Mouse (Mus musculus) limb, embryonic 15.5 days (tissue): ENCODE data around the gene Rcsd1. TPM values are rescaled to one million over a fixed set of nuclear protein-coding genes. Genes with fewer than 3 reads are reported as not detected.

Source experiments
- ATAC-seq: fragments of 200-750 bp; cut with Nextera tagmentation; 2 replicates; pipeline ENCODE4 v1.8.0; 2017; ENCODE audit warnings: low read depth, moderate TSS enrichment; ENCODE audit not compliant: insufficient number of reproducible peaks, low FRiP score, low TSS enrichment
- H3K27ac ChIP-seq: fragments of 300-500 bp; sonication (generic); 2 replicates; pipeline ENCODE4 v1.5.1; 2015; ENCODE audit warnings: moderate library complexity, mild to moderate bottlenecking, inconsistent platforms
- H3K27me3 ChIP-seq: fragments of 300-500 bp; sonication (generic); 2 replicates; pipeline ENCODE4 v1.6.1; 2015; ENCODE audit warnings: inconsistent platforms
- H3K36me3 ChIP-seq: fragments of 300-500 bp; sonication (generic); 2 replicates; pipeline ENCODE4 v1.6.1; 2015; ENCODE audit warnings: inconsistent platforms
- H3K4me1 ChIP-seq: fragments of 300-500 bp; sonication (generic); 2 replicates; pipeline ENCODE4 v1.6.1; 2015; ENCODE audit warnings: inconsistent platforms
- H3K4me2 ChIP-seq: fragments of 300-500 bp; sonication (generic); 2 replicates; pipeline ENCODE4 v1.6.1; 2015; ENCODE audit warnings: mild to moderate bottlenecking, inconsistent platforms
- H3K4me3 ChIP-seq: fragments of 300-500 bp; sonication (generic); 2 replicates; pipeline ENCODE4 v1.5.1; 2015; ENCODE audit warnings: mild to moderate bottlenecking, inconsistent platforms
- H3K9ac ChIP-seq: fragments of 300-500 bp; sonication (generic); 2 replicates; pipeline ENCODE4 v1.6.1; 2015; ENCODE audit warnings: inconsistent platforms
- H3K9me3 ChIP-seq: fragments of 300-500 bp; sonication (generic); 2 replicates; pipeline ENCODE4 v1.6.1; 2016; ENCODE audit warnings: inconsistent platforms
- WGBS: fragments of 180-500 bp; shearing (Covaris S2); methylation state at CpG from one replicate; pipeline ENCODE4 v1.1.7; 2015; 5-methylcytosine and 5-hydroxymethylcytosine counted together
- polyA plus RNA-seq: library from polyadenylated mRNA; unstranded; fragments of >200 nt; fragmentation: Nextera tagmentation; extraction: Ambion mirVana; gene quantifications from 2 replicates; pipeline ENCODE4 v1.2.1, GENCODE M21; 2015

Rcsd1 gene
- 17.5 and 23.5 TPM in 2 replicates for polyA plus RNA-seq

- Histone ChIP-seq H3K4me3 (peak within 1 kb of the TSS; percentile 72; the same call in 1 of the 2 replicates), H3K9me3 (no peaks in the 10 kb centered on the region), H3K27me3 (no peaks in the 10 kb centered on the region), H3K9ac (no peak within 1 kb of the TSS), H3K4me1 (peaks cover 12% of the 10 kb centered on the region; the same call in 1 of the 2 replicates), H3K36me3 (no peaks in the 10 kb centered on the region), H3K27ac (no peak within 1 kb of the TSS), H3K4me2 (0 out of 2 replicates have a peak within 1 kb of the TSS, but pooled peaks have one; percentile 93)
- 48% methylated on average over 5 of the region's 5 CpGs for WGBS
- no peak for ATAC-seq
Observed at GRCm38 (mm10) chr1:165709629-165710256, at the start of gene Rcsd1. Gene Rcsd1 (minus strand): TSS chr1:165709757.

DNA sequence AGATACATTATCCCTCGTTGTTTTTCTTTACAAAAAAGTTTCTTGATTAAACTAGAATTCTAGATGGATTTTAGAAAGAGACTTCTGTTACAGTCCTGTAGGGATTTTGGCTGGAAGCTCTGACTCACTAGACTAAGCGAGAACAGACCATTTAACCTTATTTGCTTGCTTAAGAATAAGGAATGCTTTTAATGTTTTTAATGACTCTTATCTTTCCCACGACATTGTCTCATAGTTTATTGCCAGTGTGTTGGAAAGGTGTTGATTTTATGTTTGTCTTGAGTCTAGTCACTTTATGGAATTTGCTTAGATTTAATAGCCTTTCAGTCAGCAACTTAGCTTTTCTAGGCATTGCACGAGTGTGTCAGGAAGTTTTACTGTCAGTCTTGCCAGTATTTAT, 45.6 kb upstream of the Rcsd1 start:
- no peaks in the 10 kb centered on the region for H3K9me3 ChIP-seq
- no peaks in the 10 kb centered on the region for H3K4me1 ChIP-seq
- H3K4me2 ChIP-seq = no peak overlapping the region
- WGBS = 20% methylated on average over 4 of the region's 4 CpGs
- no peak overlapping the region for H3K9ac ChIP-seq
- no peak overlapping the region for H3K27ac ChIP-seq
- no peak for ATAC-seq
- no peaks in the 10 kb centered on the region for H3K36me3 ChIP-seq
- no peaks in the 10 kb centered on the region for H3K27me3 ChIP-seq
- no peak overlapping the region for H3K4me3 ChIP-seq

DNA sequence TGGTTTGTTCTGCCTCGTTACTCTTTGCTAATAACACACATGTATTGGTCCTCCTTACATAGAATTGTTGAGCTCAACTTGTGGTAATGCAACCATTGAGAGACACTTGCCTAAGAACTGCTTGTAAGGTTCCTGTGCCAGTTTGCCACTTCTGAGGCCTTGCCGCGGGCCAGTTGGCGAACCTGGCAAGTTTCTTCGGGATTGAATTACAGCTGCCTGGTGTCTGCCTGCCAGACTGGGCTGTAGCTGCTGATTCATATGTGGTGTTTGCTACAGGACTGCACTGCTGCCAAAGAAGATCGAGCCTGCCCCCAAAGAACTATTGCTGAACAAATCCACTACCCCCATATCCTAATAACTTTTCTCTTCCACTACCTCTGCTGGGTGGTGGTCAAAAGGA, 44.6 kb upstream of the Rcsd1 start:
- H3K9me3 ChIP-seq = no peaks in the 10 kb centered on the region
- 83% methylated on average over 6 of the region's 6 CpGs for WGBS

DNA sequence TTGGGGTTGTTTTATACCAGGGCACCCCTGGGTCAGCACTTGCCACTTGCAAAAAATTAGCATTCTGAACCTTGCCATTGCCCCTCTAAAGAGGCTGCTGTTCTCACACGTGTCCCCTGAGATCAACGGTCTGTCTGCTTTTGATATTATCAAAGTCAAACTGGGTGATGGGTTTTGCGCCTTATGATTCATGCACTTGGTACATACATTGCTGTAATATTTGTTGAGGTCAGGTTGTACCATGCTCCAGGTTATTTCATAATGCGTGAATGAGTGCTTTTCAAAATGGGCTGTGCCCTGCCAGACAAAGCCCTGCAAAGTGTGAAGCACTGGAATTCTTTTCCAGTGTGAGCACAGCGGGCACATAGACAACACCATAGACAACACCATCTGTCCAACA, 42.3 kb upstream of the Rcsd1 start:
- ATAC-seq = no peak
- Histone ChIP-seq H3K36me3 (no peaks in the 10 kb centered on the region), H3K9ac (no peak overlapping the region), H3K9me3 (no peaks in the 10 kb centered on the region), H3K4me1 (no peaks in the 10 kb centered on the region), H3K4me2 (no peak overlapping the region), H3K27me3 (no peaks in the 10 kb centered on the region), H3K27ac (no peak overlapping the region), H3K4me3 (no peak overlapping the region)
- 72% methylated on average over 5 of the region's 5 CpGs for WGBS

More for the DNA sequence above, 44.6 kb upstream of the Rcsd1 start:
- H3K9ac ChIP-seq = no peak overlapping the region
- ATAC-seq = no peak
- no peaks in the 10 kb centered on the region for H3K36me3 ChIP-seq
- H3K4me1 ChIP-seq = no peaks in the 10 kb centered on the region
- H3K4me3 ChIP-seq = no peak overlapping the region
- H3K4me2 ChIP-seq = no peak overlapping the region
- no peak overlapping the region for H3K27ac ChIP-seq
- H3K27me3 ChIP-seq = no peaks in the 10 kb centered on the region

DNA sequence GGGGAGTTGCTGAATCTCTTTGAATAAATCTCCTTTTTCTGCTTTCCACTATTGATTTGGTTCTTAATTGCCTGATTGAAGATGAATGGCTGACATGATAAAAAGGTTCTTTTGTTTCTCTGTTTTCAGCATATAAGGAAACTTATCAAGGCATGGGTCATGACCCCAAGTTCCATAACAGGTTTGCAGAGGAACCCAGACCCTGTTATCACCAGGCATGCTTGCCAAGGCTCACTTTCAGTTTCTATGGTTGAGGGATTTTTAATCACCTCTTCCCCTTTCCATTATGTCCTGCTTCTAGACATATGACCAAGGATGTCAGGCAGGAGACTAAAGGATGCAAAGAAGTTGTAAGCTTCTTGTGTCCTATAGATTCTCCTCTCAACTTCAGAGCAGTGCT, 41.6 kb upstream of the Rcsd1 start:
- no peak overlapping the region for H3K27ac ChIP-seq
- H3K4me2 ChIP-seq = no peak overlapping the region
- H3K27me3 ChIP-seq = no peaks in the 10 kb centered on the region
- ATAC-seq = no peak
- no peaks in the 10 kb centered on the region for H3K4me1 ChIP-seq
- H3K9me3 ChIP-seq = no peaks in the 10 kb centered on the region
- no peak overlapping the region for H3K4me3 ChIP-seq
- no peaks in the 10 kb centered on the region for H3K36me3 ChIP-seq
- H3K9ac ChIP-seq = no peak overlapping the region

DNA sequence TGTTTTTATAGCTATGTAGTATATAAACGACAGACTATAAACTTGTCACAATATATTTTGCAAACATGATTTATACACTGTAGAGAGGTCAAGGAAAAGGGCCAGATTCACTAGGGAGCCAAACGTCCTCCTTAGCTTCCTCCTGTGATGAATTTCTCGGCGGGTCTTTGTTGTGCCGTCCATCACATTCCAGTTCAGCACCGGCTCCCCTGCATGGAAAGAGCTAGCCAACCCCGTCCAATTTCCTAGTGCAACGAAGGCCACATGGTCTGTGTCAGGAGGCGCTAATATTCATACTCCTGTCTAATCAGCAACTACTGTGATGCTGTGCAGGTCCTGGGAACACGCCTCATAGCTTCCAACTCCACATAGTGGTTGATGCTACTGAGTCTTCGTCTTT, 38.5 kb upstream of the Rcsd1 start:
- ATAC-seq = no peak

DNA sequence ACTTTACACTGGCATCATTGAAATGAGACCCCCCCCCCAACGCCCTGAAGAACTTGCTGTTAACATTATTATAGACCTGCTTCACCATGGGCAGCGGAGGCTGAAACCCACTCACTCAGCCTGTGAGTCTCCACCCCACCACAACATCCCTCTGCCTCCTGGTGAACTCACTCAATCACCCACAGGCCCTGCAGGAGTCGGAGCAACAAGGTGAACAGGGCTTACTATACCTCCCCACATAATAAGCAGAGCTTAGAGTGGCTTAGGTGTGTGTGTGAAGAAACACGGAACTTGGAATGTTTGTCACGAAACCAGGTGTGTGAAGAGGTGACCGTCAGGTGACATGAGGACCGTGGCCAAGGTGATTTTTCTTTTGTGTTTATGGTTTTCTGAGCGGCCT, 32.4 kb upstream of the Rcsd1 start:
- WGBS = 78% methylated on average over 8 of the region's 8 CpGs

More for the DNA sequence above, 38.5 kb upstream of the Rcsd1 start:
- whole genome bisulfite sequencing = 24% methylated on average over 11 of the region's 11 CpGs
- no peak overlapping the region for H3K4me2 ChIP-seq
- H3K4me1 ChIP-seq = no peaks in the 10 kb centered on the region
- no peak overlapping the region for H3K27ac ChIP-seq
- H3K4me3 ChIP-seq = no peak overlapping the region
- no peaks in the 10 kb centered on the region for H3K27me3 ChIP-seq
- H3K36me3 ChIP-seq = no peaks in the 10 kb centered on the region
- H3K9ac ChIP-seq = no peak overlapping the region
- no peaks in the 10 kb centered on the region for H3K9me3 ChIP-seq

DNA sequence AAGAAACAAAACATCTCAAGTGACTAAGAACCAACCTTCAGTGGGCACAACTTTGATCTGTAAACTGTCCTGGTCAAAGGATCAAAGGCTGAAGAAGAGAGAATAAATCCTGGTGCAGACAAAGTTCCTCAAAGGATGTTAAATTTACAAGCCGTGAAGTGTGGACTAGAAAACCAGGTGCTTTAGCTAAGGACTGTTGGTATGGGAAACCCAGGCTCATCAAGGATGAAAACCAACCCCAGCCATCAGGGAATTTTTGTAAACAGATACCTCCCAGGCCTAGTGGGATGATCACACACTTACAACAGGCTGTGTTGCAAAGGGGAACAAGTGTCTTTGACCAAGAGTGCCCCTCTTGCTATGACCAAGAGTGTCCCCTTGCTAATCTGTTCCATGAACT, 29.4 kb upstream of the Rcsd1 start:
- H3K4me1 ChIP-seq = no peaks in the 10 kb centered on the region; the same call in 1 of the 2 replicates
- H3K27me3 ChIP-seq = no peaks in the 10 kb centered on the region
- no peaks in the 10 kb centered on the region for H3K36me3 ChIP-seq
- H3K27ac ChIP-seq = no peak overlapping the region
- H3K4me2 ChIP-seq = no peak overlapping the region
- H3K9me3 ChIP-seq = no peaks in the 10 kb centered on the region
- no peak overlapping the region for H3K9ac ChIP-seq
- ATAC-seq = no peak
- H3K4me3 ChIP-seq = no peak overlapping the region
- 31% methylated on average over 1 of the region's 1 CpGs for WGBS

More for the DNA sequence above, 32.4 kb upstream of the Rcsd1 start:
- Histone ChIP-seq H3K36me3 (no peaks in the 10 kb centered on the region), H3K27ac (no peak overlapping the region), H3K4me2 (no peak overlapping the region), H3K9me3 (no peaks in the 10 kb centered on the region), H3K4me3 (no peak overlapping the region), H3K4me1 (no peaks in the 10 kb centered on the region), H3K9ac (no peak overlapping the region), H3K27me3 (no peaks in the 10 kb centered on the region)
- ATAC-seq = no peak

GRCm38 (mm10) chr1:165737867-165738266, 28.3 kb upstream of the Rcsd1 start:
- H3K9ac ChIP-seq = no peak overlapping the region
- H3K4me1 ChIP-seq = no peaks in the 10 kb centered on the region; the same call in 1 of the 2 replicates
- H3K9me3 ChIP-seq = no peaks in the 10 kb centered on the region
- WGBS = 55% methylated on average over 3 of the region's 3 CpGs
- no peaks in the 10 kb centered on the region for H3K27me3 ChIP-seq
- H3K36me3 ChIP-seq = no peaks in the 10 kb centered on the region
- no peak overlapping the region for H3K4me3 ChIP-seq
- ATAC-seq = no peak
- H3K27ac ChIP-seq = no peak overlapping the region
- no peak overlapping the region for H3K4me2 ChIP-seq

DNA sequence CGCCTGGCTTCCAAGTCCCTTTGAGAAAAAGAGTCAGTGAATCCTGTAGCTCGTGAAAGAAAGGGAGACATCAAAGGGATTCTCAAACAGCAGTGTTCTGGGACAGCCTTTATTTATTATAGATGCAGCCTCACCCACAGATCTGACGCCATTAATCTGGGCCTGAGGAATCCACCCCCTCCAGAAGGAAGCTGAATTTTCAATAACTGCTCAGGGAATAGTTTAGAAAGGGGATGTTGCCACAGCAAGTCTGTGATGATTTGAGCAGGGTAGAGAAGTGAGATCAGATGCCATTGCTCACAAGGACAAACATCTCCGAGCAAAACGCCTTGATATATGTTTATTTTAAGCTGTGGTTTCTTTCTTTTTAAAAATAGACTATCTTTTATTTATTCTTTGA, 27.9 kb upstream of the Rcsd1 start:
- WGBS = 40% methylated on average over 5 of the region's 5 CpGs
- ATAC-seq = no peak

DNA sequence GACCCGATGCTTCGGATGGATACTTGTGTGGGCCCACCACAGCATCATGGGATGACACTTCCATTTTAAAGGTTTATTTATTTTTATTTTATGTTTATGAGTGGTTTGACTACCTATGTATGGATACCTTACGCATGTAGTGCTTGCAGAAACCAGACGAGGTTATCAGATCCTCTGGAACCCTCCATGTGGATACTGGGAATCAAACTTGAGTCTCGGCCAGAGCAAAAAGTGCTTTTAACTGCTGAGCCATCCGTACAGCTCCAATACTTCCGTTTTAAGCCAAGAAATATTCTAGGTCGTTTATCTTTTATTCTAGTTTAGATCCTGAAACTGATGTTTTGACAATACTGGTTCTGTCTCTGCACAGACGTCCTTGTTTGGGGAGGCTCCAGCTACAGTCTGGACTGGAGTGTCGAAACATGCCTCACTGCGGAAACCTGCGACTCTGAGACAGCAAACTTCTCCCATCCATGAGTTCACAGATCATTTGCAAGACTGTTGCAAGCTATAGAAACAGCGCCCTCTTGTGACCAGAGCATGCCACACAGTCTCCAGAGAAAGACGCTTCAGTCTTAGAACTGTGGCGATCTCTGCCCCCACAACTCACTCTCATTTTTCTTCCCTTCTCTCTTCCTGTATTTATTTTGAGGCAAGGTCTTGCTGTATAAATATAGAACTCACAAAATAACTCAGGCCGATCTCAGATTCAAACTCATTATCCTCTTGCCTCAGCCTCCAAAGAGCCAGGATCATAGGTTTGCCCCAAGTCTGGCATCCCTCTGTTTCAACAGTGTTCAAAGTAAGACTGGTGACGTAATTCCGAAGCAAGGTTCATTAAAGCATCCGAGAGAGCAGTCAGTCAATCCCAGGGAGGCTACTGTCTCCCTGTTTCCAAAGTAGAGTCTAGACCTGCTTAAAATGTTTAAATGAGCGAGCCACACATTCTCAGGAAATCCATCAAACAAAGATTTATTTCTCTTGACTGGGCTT, 26.6 kb upstream of the Rcsd1 start:
- Histone ChIP-seq H3K27me3 (no peaks in the 10 kb centered on the region), H3K4me3 (0 out of 2 replicates have a peak overlapping the region, but pooled peaks have one; percentile 5), H3K4me1 (no peaks in the 10 kb centered on the region; the same call in 1 of the 2 replicates), H3K9me3 (no peaks in the 10 kb centered on the region), H3K4me2 (no peak overlapping the region), H3K9ac (no peak overlapping the region), H3K27ac (no peak overlapping the region), H3K36me3 (no peaks in the 10 kb centered on the region)
- WGBS = 30% methylated on average over 20 of the region's 20 CpGs
- ATAC-seq = no peak

More for the DNA sequence above, 27.9 kb upstream of the Rcsd1 start:
- no peaks in the 10 kb centered on the region for H3K27me3 ChIP-seq
- H3K27ac ChIP-seq = no peak overlapping the region
- H3K36me3 ChIP-seq = no peaks in the 10 kb centered on the region
- H3K4me3 ChIP-seq = no peak overlapping the region
- no peaks in the 10 kb centered on the region; the same call in 1 of the 2 replicates for H3K4me1 ChIP-seq
- no peak overlapping the region for H3K9ac ChIP-seq
- no peak overlapping the region for H3K4me2 ChIP-seq
- H3K9me3 ChIP-seq = no peaks in the 10 kb centered on the region

DNA sequence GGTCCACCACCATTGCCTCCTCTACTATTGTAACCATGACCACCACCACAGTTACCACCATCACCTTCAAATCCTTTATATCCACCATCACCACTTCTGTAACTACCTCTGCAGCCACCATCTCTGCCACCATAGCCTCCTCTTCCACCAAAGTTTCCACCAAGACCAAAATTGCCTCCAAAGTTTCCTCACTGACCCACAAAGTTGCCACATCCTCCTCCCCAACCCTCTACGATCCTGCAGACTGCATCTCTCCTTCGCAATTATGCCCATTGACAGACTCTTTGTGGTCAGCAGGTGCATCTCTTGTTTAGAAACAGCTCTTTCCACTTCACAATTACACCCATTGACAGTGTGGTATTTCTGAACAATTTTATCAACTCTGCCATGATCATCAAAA, 25.3 kb upstream of the Rcsd1 start:
- no peak overlapping the region for H3K4me3 ChIP-seq
- H3K4me2 ChIP-seq = no peak overlapping the region
- H3K4me1 ChIP-seq = no peaks in the 10 kb centered on the region; the same call in 1 of the 2 replicates
- no peak overlapping the region for H3K9ac ChIP-seq
- no peak for ATAC-seq
- no peak overlapping the region for H3K27ac ChIP-seq
- no peaks in the 10 kb centered on the region for H3K9me3 ChIP-seq
- WGBS = 93% methylated on average over 2 of the region's 2 CpGs
- H3K36me3 ChIP-seq = no peaks in the 10 kb centered on the region
- no peaks in the 10 kb centered on the region for H3K27me3 ChIP-seq
